Mouse (Mus musculus): ENCODE measurements at regions not wholly inside any gene's neighbourhood (a gene's known extent, or its start where the extent isn't known, plus 50 kb on each side); places are given as distances from the start of the nearest gene placed in this dataset.

- ATAC-seq (ENCODE audit: low read depth), result no peak
- 85% methylated on average over 10 of the region's 10 CpGs for WGBS
- Histone ChIP-seq H3K27me3 (ENCODE audit: control insufficient read depth, insufficient read depth, low read depth, low read length) (no peaks in the 10 kb centered on the region), H3K4me1 (replicated peaks; ENCODE audit: control insufficient read depth, insufficient read depth, low read length) (no peaks in the 10 kb centered on the region), H3K27ac (ENCODE audit: low read length) (no peak overlapping the region), H3K9me3 (ENCODE audit: control insufficient read depth, low read length) (peaks cover 3% of the 10 kb centered on the region), H3K4me3 (ENCODE audit: low read length) (no peak overlapping the region), H3K36me3 (ENCODE audit: control insufficient read depth, insufficient read depth, low read length) (no peaks in the 10 kb centered on the region), H3K9ac (ENCODE audit: low read length) (no peak overlapping the region), H3K4me2 (ENCODE audit: low read depth, low read length) (no peak overlapping the region)
Measured at GRCm38 (mm10) chr8:88862846-88863455, 166.1 kb downstream of the Cyld start.

GRCm38 (mm10) chr8:88857216-88857615 lies 160.4 kb downstream of the Cyld start:
- no peak overlapping the region for H3K27ac ChIP-seq (ENCODE audit: low read length)
- H3K36me3 ChIP-seq (ENCODE audit: control insufficient read depth, insufficient read depth, low read length), result no peaks in the 10 kb centered on the region
- H3K9me3 ChIP-seq (ENCODE audit: control insufficient read depth, low read length), result peaks cover 3% of the 10 kb centered on the region
- no peak overlapping the region for H3K4me2 ChIP-seq (ENCODE audit: low read depth, low read length)
- no peaks in the 10 kb centered on the region for H3K4me1 ChIP-seq (replicated peaks; ENCODE audit: control insufficient read depth, insufficient read depth, low read length)
- ATAC-seq (ENCODE audit: low read depth), result no peak
- no peaks in the 10 kb centered on the region for H3K27me3 ChIP-seq (ENCODE audit: control insufficient read depth, insufficient read depth, low read depth, low read length)
- H3K4me3 ChIP-seq (ENCODE audit: low read length), result no peak overlapping the region
- H3K9ac ChIP-seq (ENCODE audit: low read length), result no peak overlapping the region
- WGBS, result 74% methylated on average over 2 of the region's 2 CpGs

- WGBS, result 85% methylated on average over 8 of the region's 8 CpGs
- Histone ChIP-seq H3K4me2 (ENCODE audit: low read depth, low read length) (no peak overlapping the region), H3K4me3 (ENCODE audit: low read length) (no peak overlapping the region), H3K36me3 (ENCODE audit: control insufficient read depth, insufficient read depth, low read length) (no peaks in the 10 kb centered on the region), H3K9ac (ENCODE audit: low read length) (no peak overlapping the region), H3K4me1 (replicated peaks; ENCODE audit: control insufficient read depth, insufficient read depth, low read length) (no peaks in the 10 kb centered on the region), H3K27me3 (ENCODE audit: control insufficient read depth, insufficient read depth, low read depth, low read length) (no peaks in the 10 kb centered on the region), H3K27ac (ENCODE audit: low read length) (no peak overlapping the region), H3K9me3 (ENCODE audit: control insufficient read depth, low read length) (no peaks in the 10 kb centered on the region)
- ATAC-seq (ENCODE audit: low read depth), result no peak
Measured at GRCm38 (mm10) chr8:88853200-88853599, 156.4 kb downstream of the Cyld start.

GRCm38 (mm10) chr8:88845916-88846315 lies 149.1 kb downstream of the Cyld start:
- no peak overlapping the region for H3K9ac ChIP-seq (ENCODE audit: low read length)
- H3K4me3 ChIP-seq (ENCODE audit: low read length), result no peak overlapping the region
- H3K4me1 ChIP-seq (replicated peaks; ENCODE audit: control insufficient read depth, insufficient read depth, low read length), result no peaks in the 10 kb centered on the region; the same call in 1 of the 2 replicates
- no peaks in the 10 kb centered on the region; the same call in 1 of the 2 replicates for H3K27me3 ChIP-seq (ENCODE audit: control insufficient read depth, insufficient read depth, low read depth, low read length)
- no peak overlapping the region for H3K27ac ChIP-seq (ENCODE audit: low read length)
- no peaks in the 10 kb centered on the region for H3K36me3 ChIP-seq (ENCODE audit: control insufficient read depth, insufficient read depth, low read length)
- no peak for ATAC-seq (ENCODE audit: low read depth)
- H3K9me3 ChIP-seq (ENCODE audit: control insufficient read depth, low read length), result no peaks in the 10 kb centered on the region
- H3K4me2 ChIP-seq (ENCODE audit: low read depth, low read length), result no peak overlapping the region
- WGBS, result 37% methylated on average over 11 of the region's 11 CpGs

GRCm38 (mm10) chr8:88844370-88844769 lies 147.5 kb downstream of the Cyld start:
- no peaks in the 10 kb centered on the region; the same call in 1 of the 2 replicates for H3K4me1 ChIP-seq (replicated peaks; ENCODE audit: control insufficient read depth, insufficient read depth, low read length)
- no peak overlapping the region for H3K27ac ChIP-seq (ENCODE audit: low read length)
- ATAC-seq (ENCODE audit: low read depth), result no peak
- no peaks in the 10 kb centered on the region; the same call in 1 of the 2 replicates for H3K27me3 ChIP-seq (ENCODE audit: control insufficient read depth, insufficient read depth, low read depth, low read length)
- H3K9ac ChIP-seq (ENCODE audit: low read length), result no peak overlapping the region
- no peak overlapping the region for H3K4me2 ChIP-seq (ENCODE audit: low read depth, low read length)
- no peaks in the 10 kb centered on the region for H3K36me3 ChIP-seq (ENCODE audit: control insufficient read depth, insufficient read depth, low read length)
- 24% methylated on average over 5 of the region's 5 CpGs for WGBS
- H3K9me3 ChIP-seq (ENCODE audit: control insufficient read depth, low read length), result no peaks in the 10 kb centered on the region
- H3K4me3 ChIP-seq (ENCODE audit: low read length), result no peak overlapping the region

DNA sequence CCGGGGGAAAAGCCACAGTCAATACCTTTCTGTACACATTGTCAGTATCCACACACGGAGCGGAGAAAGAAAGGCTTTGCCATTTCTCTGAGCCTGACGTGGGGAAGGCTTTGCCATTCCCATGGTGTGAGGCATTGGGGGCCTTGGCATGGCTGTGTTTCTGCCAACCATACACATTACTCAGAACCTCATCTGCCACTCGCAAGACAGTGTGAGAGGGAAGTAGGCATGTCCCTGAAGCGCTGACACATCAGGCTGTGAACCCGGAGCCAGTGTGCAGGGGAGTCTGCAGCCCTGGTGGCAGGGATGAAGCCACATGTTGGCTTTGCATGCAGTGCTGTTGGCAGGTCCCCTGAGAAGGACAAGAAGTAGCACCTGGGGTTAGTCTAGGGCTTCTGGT lies 145.6 kb downstream of the Cyld start:
- ATAC-seq (ENCODE audit: low read depth), result no peak
- no peak overlapping the region for H3K4me2 ChIP-seq (ENCODE audit: low read depth, low read length)
- no peaks in the 10 kb centered on the region; the same call in 1 of the 2 replicates for H3K4me1 ChIP-seq (replicated peaks; ENCODE audit: control insufficient read depth, insufficient read depth, low read length)
- WGBS, result 71% methylated on average over 7 of the region's 7 CpGs
- H3K27me3 ChIP-seq (ENCODE audit: control insufficient read depth, insufficient read depth, low read depth, low read length), result no peaks in the 10 kb centered on the region; the same call in 1 of the 2 replicates
- H3K9ac ChIP-seq (ENCODE audit: low read length), result no peak overlapping the region
- no peaks in the 10 kb centered on the region for H3K36me3 ChIP-seq (ENCODE audit: control insufficient read depth, insufficient read depth, low read length)
- no peak overlapping the region for H3K4me3 ChIP-seq (ENCODE audit: low read length)
- H3K9me3 ChIP-seq (ENCODE audit: control insufficient read depth, low read length), result no peaks in the 10 kb centered on the region
- H3K27ac ChIP-seq (ENCODE audit: low read length), result no peak overlapping the region

DNA sequence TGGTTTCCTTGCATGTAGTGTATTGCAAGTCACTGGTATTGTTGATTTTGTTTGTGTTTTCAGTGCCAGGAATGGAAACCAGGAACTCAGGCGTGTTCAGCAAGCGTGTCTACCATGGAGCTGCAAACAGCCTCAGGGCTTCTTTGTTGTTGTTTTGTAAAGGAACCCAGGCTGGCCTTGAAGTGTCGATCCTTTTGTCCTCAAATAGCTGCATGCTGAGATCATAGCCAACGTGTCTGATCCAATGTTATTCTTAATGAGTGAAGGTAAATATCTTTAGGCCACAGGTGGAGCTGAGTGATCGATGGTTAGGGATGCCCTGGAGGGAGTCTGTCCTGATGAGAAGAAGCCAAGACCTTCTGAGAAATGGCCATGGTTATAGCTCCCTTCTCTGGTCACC lies 143.3 kb downstream of the Cyld start:
- no peaks in the 10 kb centered on the region for H3K4me1 ChIP-seq (replicated peaks; ENCODE audit: control insufficient read depth, insufficient read depth, low read length)
- no peak for ATAC-seq (ENCODE audit: low read depth)
- H3K4me2 ChIP-seq (ENCODE audit: low read depth, low read length), result no peak overlapping the region
- WGBS, result 57% methylated on average over 5 of the region's 5 CpGs
- no peak overlapping the region for H3K9ac ChIP-seq (ENCODE audit: low read length)
- no peak overlapping the region for H3K4me3 ChIP-seq (ENCODE audit: low read length)
- H3K9me3 ChIP-seq (ENCODE audit: control insufficient read depth, low read length), result no peaks in the 10 kb centered on the region
- H3K27me3 ChIP-seq (ENCODE audit: control insufficient read depth, insufficient read depth, low read depth, low read length), result no peaks in the 10 kb centered on the region; the same call in 1 of the 2 replicates
- no peak overlapping the region for H3K27ac ChIP-seq (ENCODE audit: low read length)
- H3K36me3 ChIP-seq (ENCODE audit: control insufficient read depth, insufficient read depth, low read length), result no peaks in the 10 kb centered on the region

GRCm38 (mm10) chr8:88835756-88836291 lies 139.0 kb downstream of the Cyld start:
- Histone ChIP-seq H3K9ac (ENCODE audit: low read length) (no peak overlapping the region), H3K4me2 (ENCODE audit: low read depth, low read length) (no peak overlapping the region), H3K4me3 (ENCODE audit: low read length) (no peak overlapping the region), H3K9me3 (ENCODE audit: control insufficient read depth, low read length) (no peaks in the 10 kb centered on the region), H3K27me3 (ENCODE audit: control insufficient read depth, insufficient read depth, low read depth, low read length) (no peaks in the 10 kb centered on the region), H3K36me3 (ENCODE audit: control insufficient read depth, insufficient read depth, low read length) (no peaks in the 10 kb centered on the region), H3K27ac (ENCODE audit: low read length) (no peak overlapping the region), H3K4me1 (replicated peaks; ENCODE audit: control insufficient read depth, insufficient read depth, low read length) (no peaks in the 10 kb centered on the region)
- no peak for ATAC-seq (ENCODE audit: low read depth)
- WGBS, result 50% methylated on average over 12 of the region's 12 CpGs

DNA sequence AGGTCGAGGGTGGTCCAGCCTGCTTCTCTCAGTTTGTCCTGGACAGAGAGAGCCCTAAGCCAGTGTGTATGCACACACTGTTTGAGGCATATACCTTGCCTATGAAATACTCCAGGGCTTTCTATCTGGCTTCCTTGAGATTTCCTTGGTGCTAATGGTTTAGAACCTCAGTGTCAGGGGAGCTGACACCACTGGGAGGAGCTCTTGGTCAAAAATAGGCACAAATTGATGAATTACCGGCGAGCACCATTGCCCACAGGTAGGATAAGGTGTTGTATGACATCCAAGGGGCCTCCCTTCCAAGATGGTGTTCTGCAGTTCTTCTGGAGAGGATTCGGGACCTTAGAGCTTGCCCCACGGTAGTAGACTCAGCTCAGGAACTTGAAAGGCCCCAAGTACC lies 129.0 kb downstream of the Cyld start:
- no peaks in the 10 kb centered on the region for H3K36me3 ChIP-seq (ENCODE audit: control insufficient read depth, insufficient read depth, low read length)
- no peaks in the 10 kb centered on the region for H3K27me3 ChIP-seq (ENCODE audit: control insufficient read depth, insufficient read depth, low read depth, low read length)
- no peaks in the 10 kb centered on the region for H3K9me3 ChIP-seq (ENCODE audit: control insufficient read depth, low read length)
- H3K4me3 ChIP-seq (ENCODE audit: low read length), result no peak overlapping the region
- H3K4me1 ChIP-seq (replicated peaks; ENCODE audit: control insufficient read depth, insufficient read depth, low read length), result no peaks in the 10 kb centered on the region
- H3K4me2 ChIP-seq (ENCODE audit: low read depth, low read length), result no peak overlapping the region
- WGBS, result 43% methylated on average over 5 of the region's 5 CpGs
- no peak overlapping the region for H3K9ac ChIP-seq (ENCODE audit: low read length)
- no peak overlapping the region for H3K27ac ChIP-seq (ENCODE audit: low read length)
- ATAC-seq (ENCODE audit: low read depth), result no peak
